Mouse (Mus musculus): Measurements from ENCODE around the gene Efcab11.
A peak's percentile ranks its signal among the peaks of the same experiment; 100 is the strongest.

Gene Efcab11

DNA sequence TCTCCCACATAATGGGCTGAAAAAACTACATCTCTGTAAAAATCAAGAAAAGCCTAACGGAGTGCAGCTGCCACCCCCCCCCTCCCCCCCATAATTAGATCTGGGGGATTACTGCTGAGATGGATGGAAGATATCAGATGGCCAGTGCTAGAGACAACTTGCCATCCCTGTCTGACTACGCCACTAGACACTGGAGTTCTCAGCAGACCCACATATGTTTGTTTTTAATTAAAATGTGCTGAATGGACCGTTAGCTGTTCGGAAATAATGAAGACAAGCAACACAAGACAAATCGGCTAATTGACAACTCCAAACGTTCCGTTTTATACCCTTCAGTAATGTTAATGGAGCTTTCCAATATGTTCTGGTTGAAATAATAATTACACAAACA, 213.5 kb downstream of the Efcab11 start:
- DNase-seq, result no peak

DNA sequence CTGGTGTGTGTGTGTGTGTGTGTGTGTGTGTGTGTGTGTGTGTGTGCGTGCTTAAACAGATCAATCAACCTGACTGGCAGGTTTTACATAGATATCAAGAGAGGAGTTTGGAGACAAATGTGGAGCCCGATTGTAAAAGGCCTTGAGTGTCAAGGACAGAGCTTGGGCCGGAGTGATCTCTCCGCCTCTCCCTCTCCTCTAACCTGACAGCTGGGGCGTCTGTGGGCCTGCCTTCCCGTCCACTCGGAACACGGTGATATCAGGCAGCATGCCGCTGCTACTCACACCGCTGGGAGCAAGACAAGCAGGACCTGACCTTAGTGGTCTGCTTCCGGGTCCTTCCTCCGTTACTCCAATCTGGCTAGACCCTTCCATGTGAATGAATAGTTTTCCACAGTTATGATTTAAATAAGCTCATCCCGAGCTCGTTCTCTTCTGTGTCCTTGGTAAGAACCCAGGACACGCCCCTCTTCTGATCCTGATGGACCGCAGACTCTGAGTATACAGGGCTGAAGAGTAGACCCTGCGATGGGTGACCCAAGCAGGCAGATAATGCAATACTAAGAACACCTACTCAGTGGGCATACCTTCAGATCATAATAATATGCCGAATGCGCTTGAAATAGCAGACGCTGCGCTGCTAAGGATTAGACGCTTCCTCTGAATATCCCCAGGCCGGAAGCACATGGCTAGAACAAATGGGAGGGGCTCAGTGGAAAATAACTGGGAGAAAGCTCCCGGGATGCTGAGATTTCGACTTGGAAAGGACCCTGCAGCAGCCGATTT, 214.1 kb downstream of the Efcab11 start:
- DNase-seq, result peak; percentile 14

- no peak for DNase-seq
Observed at GRCm38 (mm10) chr12:99654991-99655880, 229.0 kb downstream of the Efcab11 start.

DNA sequence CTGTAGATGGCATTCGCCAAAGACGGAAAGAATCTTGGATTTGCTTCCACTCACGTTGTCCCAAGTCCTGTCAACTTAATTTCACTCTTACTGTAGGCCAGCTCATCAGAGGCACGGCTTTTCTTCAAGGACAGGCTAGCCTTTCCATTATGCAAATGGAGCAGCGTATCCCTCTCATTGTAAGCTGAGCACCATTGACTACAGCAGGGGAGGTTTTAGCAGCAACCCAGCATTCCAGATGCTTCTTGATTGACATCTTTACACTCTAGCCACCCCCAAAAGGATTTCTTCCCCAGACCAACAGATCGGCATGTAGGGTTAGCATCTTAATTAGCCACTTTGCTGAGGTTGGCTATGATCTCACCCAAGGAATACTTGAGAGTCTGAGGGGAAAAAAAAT, 231.8 kb downstream of the Efcab11 start:
- DNase-seq, result no peak

GRCm38 (mm10) chr12:99649732-99650131, 234.5 kb downstream of the Efcab11 start:
- no peak for DNase-seq

DNA sequence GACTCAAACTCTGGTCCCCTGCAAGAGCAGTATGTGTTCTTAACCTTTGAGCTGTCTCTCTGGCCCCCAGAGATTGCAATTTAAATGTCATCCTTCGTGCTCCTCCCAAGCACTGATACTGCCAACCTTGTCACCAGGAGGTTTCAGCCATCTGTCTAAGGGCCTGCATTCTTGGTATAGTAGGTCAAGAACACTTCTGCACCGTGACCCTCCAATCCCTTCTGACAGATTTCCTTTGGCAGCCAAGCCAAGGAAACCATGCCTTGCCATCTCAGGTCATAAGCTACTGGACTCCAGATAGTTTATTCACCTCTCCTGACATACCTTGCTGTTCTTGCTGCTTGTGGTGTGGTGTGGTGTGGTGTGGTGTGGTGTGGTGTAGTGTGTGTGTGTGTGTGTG, 235.5 kb downstream of the Efcab11 start:
- no peak for DNase-seq

DNA sequence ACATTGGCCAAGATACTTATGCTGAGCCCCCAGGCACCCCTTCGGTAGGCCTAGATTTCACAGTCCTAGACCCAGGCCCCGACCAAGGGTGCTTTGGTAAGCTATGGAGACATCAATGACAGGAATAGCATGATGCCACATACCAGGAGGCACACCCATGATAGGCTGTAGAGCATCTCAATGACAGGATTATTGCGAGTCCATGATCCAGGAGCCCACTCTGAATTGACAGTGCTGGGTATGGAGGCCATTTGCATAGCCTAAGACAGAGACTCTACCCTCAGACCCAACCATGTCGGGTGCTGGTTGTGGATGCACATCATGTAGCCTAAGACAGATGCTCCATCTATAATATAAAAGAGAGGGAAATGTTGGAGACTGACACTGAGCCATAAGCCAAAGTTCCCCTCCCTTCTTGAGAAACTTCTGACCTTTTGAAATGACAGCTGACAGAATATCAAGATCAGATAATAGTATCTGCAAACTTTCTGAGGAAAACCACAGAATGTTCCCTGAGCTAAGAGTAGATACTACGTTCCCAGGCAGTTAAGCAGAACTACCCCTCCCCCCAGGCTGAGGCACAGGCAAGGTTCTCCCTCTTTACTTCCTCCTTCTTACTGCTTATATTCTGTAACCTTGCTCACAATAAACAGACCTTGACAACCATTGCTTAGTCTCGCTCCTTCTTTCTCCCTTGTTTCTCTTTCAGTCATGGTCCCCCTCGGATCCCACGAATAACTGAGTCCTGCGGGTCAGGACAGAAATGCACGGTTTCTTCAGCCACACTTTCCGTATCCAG, 237.5 kb downstream of the Efcab11 start:
- DNase-seq, result no peak

- DNase-seq, result peak; percentile 76
Observed at GRCm38 (mm10) chr12:99645418-99645817, 238.8 kb downstream of the Efcab11 start.

- DNase-seq, result no peak
Observed at GRCm38 (mm10) chr12:99644966-99645365, 239.3 kb downstream of the Efcab11 start.
